Mouse (Mus musculus) kidney, postnatal 36 days (tissue): ENCODE data around the gene Cenpt.

ENCODE experiments used
- DNase-seq, 2 experiments: peaks; one replicate each; pipeline ENCODE4 v3.0.0; 2021 to 2022; ENCODE audit warnings: mixed read lengths in 2 of 2

The Cenpt gene

DNA sequence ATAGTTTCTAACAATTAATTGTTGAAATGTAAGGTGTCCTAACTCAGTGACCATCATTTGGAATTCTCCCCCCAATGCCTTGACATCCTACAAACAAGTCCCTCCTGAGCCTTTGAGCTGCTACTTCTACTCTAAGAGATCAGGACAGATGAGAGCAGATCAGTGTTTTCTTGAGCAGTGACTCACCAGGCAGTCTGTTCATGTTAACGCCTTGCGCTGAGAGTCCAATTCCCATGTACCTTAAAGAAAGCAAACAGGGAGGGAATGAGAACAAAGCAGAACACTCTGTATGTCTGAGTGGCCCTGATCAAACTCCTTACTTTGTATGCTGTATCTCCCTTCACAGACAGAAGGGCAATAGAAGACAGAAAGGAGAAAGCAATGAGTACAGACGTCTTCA is 47.7 kb downstream of the Cenpt start:
- DNase-seq = no peak

DNA sequence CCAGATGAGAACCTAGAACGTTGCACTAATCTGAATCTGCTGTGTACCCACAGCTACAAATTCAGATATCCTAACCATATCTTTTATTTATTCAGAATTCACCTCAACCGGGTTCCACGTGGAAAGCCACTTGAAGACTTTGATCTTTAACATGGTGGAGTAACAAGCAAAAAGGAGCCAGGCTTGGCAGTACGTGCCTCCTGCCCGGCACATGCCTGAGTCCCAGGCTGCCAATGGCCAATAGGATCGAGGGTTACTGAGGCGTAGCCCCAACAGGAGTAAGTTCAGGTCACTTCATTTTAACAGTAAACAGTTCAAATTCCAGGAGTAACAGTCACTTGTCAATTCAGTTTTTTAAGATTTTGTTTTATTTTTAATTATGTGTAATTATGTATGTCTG is 48.3 kb downstream of the Cenpt start:
- DNase-seq = peak; percentile 74 to 85

DNA sequence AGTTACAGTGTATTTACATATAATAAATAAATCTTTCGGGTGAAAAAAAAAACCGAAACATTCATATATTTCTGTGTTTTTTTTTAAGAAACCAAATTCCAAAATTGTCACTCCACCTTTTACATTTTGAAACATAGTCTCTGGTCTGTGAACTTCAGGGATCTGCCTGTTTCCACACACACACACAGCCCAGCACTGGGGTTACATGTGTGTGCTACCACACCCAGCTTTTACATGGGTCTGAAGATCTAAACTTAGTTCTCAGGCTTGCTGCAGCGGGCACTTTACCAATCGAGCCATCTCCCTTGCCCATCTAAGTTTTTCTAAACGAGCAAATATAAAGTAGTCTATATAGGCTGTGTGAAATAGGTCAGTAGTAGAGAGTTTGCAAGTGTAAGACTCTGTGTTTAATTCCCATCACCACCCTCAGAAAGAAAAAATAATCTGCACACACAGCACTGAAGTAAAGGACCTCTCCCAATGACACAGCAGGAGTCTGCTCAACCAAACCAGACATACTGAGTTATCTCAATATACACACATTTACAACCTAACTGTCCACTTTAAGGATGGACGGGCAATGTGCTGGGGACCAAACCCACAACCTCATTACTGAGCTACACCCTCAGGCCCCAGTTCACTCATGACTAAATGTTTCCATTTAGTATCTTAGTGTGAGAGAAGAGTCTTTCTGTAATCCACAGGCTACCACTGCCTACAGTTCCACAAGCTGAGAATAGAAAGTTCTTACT is 51.7 kb downstream of the Cenpt start:
- DNase-seq = no peak

DNA sequence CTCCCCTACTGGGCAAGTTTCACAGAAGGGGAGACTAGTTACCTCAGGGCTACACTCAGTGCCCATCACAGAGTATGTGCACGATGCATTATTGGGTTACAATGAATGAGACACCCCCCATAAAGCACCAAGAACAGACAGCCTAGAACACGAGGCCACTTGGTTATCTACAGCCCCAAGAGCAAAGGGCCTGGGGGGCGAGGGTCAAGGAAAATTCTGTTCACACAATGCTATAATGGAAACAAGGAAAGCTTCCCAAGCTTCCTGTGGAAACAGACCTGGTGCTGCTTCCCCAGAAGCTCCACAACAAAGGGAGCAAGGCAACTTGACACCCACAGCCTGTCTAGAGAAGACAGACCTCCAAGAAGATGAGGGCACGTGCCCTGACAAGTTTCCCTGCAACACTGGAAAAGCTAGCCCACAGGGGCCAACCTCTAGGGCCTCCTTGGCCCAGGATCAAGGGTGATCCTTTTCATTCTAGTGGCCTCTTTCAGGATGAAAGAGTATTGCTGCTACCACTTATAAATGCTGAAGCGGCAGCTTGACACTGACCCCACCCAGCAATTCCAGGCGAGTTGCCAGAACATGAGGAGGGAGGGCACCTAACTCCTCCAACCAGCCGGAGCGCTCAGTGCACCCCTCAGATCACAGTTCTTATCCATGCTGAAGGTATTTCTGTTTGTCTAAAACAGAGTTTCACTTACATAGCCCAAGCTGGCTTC is 53.8 kb downstream of the Cenpt start:
- DNase-seq = peak; percentile 92 to 93

DNA sequence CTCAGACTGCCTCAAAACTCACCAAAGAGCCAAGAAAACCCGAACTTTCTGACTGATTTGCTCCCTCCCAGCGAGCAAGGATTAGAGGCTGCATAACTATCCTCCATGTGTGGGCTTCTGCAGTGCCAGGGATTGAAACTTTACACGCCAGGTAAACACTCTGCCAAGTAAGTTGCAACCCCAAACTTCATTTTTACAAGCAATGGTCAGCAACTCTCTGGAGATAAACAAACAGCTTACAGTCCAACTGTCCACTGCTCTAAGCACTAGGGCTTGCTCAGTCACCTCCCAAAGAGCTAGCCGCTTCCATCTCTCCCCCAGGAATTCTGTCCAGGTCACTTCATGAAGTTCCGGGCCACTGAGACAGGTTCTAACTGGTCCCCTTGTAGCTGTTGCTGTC is 54.7 kb downstream of the Cenpt start:
- no peak for DNase-seq

DNA sequence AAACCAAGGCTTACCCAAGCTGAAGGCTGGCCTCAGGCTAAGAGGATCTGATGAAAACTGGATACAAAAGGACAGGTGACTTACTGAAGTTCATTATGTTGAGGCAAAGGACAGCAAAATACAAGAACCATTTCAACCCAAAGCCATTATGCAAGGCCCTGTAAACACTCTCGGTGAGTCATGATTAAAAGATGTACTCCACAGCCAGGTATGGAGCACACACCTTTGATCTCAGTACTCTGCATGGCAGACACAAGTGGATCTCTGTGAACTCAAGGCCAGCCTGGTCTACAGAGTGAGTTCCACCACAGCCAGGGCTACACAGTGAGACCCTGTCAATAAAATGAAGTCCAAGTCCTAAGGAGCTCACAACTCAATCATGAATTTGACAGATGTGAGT is 57.3 kb downstream of the Cenpt start:
- DNase-seq = no peak
